Mouse (Mus musculus): ENCODE results near the gene Tns1.

DNA sequence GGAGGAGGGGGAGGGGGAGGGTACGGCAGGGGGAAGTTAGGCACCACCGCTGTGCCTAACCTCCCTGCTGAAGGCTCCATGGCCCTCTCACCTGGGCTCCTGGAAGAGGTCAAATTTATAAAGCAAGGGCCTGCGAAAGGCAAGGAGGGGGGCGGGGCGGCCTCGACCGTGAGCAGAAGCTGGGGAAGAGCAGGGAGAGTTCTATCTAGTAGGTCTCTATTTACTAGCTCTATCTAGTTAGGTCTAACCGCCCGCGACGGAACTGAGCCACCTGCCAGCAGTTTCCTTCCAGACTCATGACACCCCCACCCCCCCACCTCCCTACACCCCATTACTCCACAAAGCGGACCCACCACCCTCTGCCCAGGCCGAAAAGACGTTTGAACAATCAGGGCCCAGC is 56.4 kb downstream of the Tns1 start:
- TF ChIP-seq POLR2A (IDR thresholded peaks at IDR 0.05; ENCODE audit: borderline replicate concordance, control insufficient read depth, low read depth, low read length) (no peak), CTCF (IDR thresholded peaks at IDR 0.05; ENCODE audit: control insufficient read depth, insufficient read depth, low read length) (no peak)

Data from bone marrow, adult 2 months (tissue).